Mouse (Mus musculus) effector memory CD4-positive, alpha-beta T cell, adult 7 months (primary cell): ENCODE data around the gene Hsph1. TPM values are rescaled to one million over a fixed set of nuclear protein-coding genes. Genes with fewer than 3 reads are reported as not detected.

Experiments
- polyA plus RNA-seq: library from polyadenylated mRNA; unstranded; fragments of 100-300 nt; shearing (Covaris generic); gene quantifications from one replicate; pipeline ENCODE4 v1.2.1, GENCODE M21; 2017

Gene Hsph1
- 213 TPM for polyA plus RNA-seq

GRCm38 (mm10) chr5:149636075-149636920 lies at the start of gene Hsph1:
TSS of gene Hsph1 (minus strand) at chr5:149636376.

GRCm38 (mm10) chr5:149678100-149678989 lies 42.2 kb upstream of the Hsph1 start, which contains the start of gene B3glct:
TSS of gene B3glct (plus strand) at chr5:149678230.

Other genes with a start within 250 kb of the Hsph1 start
- gene Medag, start 224.6 kb downstream of the Hsph1 start, polyA plus RNA-seq, result not detected
- gene Tex26, start 196.7 kb downstream of the Hsph1 start, polyA plus RNA-seq, result not detected
- gene Wdr95, start 107.7 kb downstream of the Hsph1 start, polyA plus RNA-seq, result 0.66 TPM
- gene B3glct, start 41.9 kb upstream of the Hsph1 start, polyA plus RNA-seq, result 3.8 TPM